Mouse (Mus musculus) forebrain, embryonic 16.5 days (tissue): ENCODE results near the gene Rab28. TPM values are rescaled to one million over a fixed set of nuclear protein-coding genes. Genes with fewer than 3 reads are reported as not detected.

Source experiments
- ATAC-seq: fragments of 200-750 bp; cut with Nextera tagmentation; 2 replicates; pipeline ENCODE4 v1.8.0; 2017; ENCODE audit warnings: mild to moderate bottlenecking, moderate library complexity
- H3K27ac ChIP-seq: fragments of 300-500 bp; sonication (generic); 2 replicates; pipeline ENCODE4 v1.5.1; 2014; ENCODE audit warnings: low read length, control low read depth
- H3K27me3 ChIP-seq: fragments of 300-500 bp; sonication (generic); replicated peaks from 2 replicates; pipeline ENCODE4 v1.6.1; 2014; ENCODE audit warnings: low read length; ENCODE audit not compliant: control insufficient read depth, insufficient read depth
- H3K36me3 ChIP-seq: fragments of 300-500 bp; sonication (generic); 2 replicates; pipeline ENCODE4 v1.6.1; 2014; ENCODE audit not compliant: control insufficient read depth, insufficient read depth
- H3K4me1 ChIP-seq: fragments of 300-500 bp; sonication (generic); replicated peaks from 2 replicates; pipeline ENCODE4 v1.6.1; 2014; ENCODE audit warnings: low read length; ENCODE audit not compliant: control insufficient read depth, insufficient read depth
- H3K4me2 ChIP-seq: fragments of 300-500 bp; sonication (generic); 2 replicates; pipeline ENCODE4 v1.6.1; 2014; ENCODE audit warnings: mild to moderate bottlenecking, low read length, control low read depth
- H3K4me3 ChIP-seq: fragments of 300-500 bp; sonication (generic); replicated peaks from 2 replicates; pipeline ENCODE4 v1.5.1; 2014; ENCODE audit warnings: mild to moderate bottlenecking, low read length, control low read depth
- H3K9ac ChIP-seq: fragments of 300-500 bp; sonication (generic); replicated peaks from 2 replicates; pipeline ENCODE4 v1.6.1; 2014; ENCODE audit warnings: low read depth, low read length, control low read depth
- H3K9me3 ChIP-seq: fragments of 300-500 bp; sonication (generic); 2 replicates; pipeline ENCODE4 v1.6.1; 2016; ENCODE audit warnings: low read length; ENCODE audit not compliant: control insufficient read depth
- WGBS: fragments of 180-500 bp; shearing (Covaris S2); extraction: QIAGEN DNeasy Blood & Tissue Kit; methylation state at CpG from one replicate; pipeline ENCODE4 v1.1.7; 2014; 5-methylcytosine and 5-hydroxymethylcytosine counted together
- polyA plus RNA-seq: library from polyadenylated mRNA; unstranded; fragments of >200 nt; fragmentation: Nextera tagmentation; extraction: Ambion mirVana; gene quantifications from 2 replicates; pipeline ENCODE4 v1.2.1, GENCODE M21; 2015

The Rab28 gene
- polyA plus RNA-seq, 1 experiment from 2014 or later = 68.8 TPM

DNA sequence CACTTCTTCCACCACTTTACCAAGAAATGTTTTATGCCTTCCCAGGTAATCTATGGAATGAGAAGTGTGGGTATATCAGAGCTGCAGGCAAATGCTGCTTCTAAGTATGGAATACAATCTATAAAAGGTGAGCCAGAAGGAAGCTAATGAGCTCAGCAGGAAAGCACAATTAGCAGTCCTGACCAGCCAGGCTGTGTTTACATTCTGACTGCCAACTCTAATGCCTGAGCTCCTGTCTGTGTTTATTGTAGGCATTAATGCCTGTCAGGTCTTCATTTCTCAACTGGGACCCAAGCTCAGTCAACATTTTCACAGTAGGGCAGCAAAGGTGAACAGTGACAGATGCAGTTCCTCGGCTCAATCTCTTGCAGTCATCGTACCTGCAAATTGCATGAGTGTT, 129.9 kb downstream of the Rab28 start:
- 67% methylated on average over 2 of the region's 2 CpGs for WGBS
- Histone ChIP-seq H3K27me3 (no peaks in the 10 kb centered on the region), H3K27ac (no peak overlapping the region), H3K36me3 (no peaks in the 10 kb centered on the region), H3K9ac (no peak overlapping the region), H3K4me2 (no peak overlapping the region), H3K9me3 (no peaks in the 10 kb centered on the region), H3K4me3 (no peak overlapping the region), H3K4me1 (no peaks in the 10 kb centered on the region)
- ATAC-seq = no peak

Other genes starting within 250 kb of the Rab28 start
- not detected in 2 replicates for gene Nkx3-2, start 56.3 kb upstream of the Rab28 start, polyA plus RNA-seq
- 28.4 and 30.2 TPM in 2 replicates for gene Bod1l, start 136.2 kb upstream of the Rab28 start, polyA plus RNA-seq